In the genomic region with DNA sequence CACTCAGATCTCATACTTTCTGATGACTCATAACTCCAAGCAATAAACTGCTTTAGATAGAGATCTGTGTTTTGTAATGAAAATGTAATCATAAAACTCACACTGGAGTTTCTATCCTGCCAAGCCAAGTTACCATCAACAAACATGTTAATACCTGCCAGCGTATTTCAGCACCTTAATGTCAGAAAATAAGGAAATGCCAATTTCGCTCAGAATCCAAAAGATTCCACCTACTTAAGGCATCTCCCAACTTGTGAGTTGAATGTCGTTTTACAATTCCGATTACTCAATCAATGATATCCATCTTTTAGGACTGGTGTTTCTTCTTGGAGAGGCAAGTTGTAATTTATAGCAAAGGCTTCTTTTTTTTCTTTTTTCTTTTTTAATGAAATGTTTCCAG, we compare ENCODE assay signal across 18 mouse cellular contexts.
"Had no signal": no experiment of that assay in that cellular context is flagged by ENCODE, and none has a peak within 500 bp of the region (broad histone marks: within the 10 kb centered on the region; RNA-seq: fewer than 3 reads in every experiment).

No protein-coding gene starts in this region.

- H3K9ac ChIP-seq: liver, embryonic 15.5 days; liver, postnatal 0 days; lung, embryonic 15.5 days; midbrain, embryonic 13.5 days; midbrain, embryonic 15.5 days; neural tube, embryonic 12.5 days had no signal

- H3K9me3 ChIP-seq: liver, embryonic 15.5 days; lung, embryonic 15.5 days; midbrain, embryonic 13.5 days; midbrain, embryonic 15.5 days; neural tube, embryonic 12.5 days had no signal

- H3K27ac ChIP-seq: liver, embryonic 15.5 days; lung, embryonic 15.5 days; macrophage; midbrain, embryonic 13.5 days; midbrain, embryonic 15.5 days; neural tube, embryonic 12.5 days had no signal

- H3K4me2 ChIP-seq: liver, embryonic 15.5 days; lung, embryonic 15.5 days; midbrain, embryonic 11.5 days; midbrain, embryonic 13.5 days; midbrain, embryonic 15.5 days; neural tube, embryonic 12.5 days had no signal

- H3K4me3 ChIP-seq: liver, embryonic 15.5 days; lung, embryonic 15.5 days; megakaryocyte, embryonic 14.5 days; midbrain, embryonic 13.5 days; midbrain, embryonic 15.5 days; neural tube, embryonic 12.5 days had no signal

- H3K4me1 ChIP-seq: liver, embryonic 15.5 days; lung, embryonic 15.5 days; megakaryocyte, embryonic 14.5 days; midbrain, embryonic 13.5 days; midbrain, embryonic 15.5 days; neural tube, embryonic 12.5 days had no signal

- ATAC-seq: liver, postnatal 0 days; midbrain, embryonic 13.5 days; midbrain, embryonic 15.5 days had no signal

- DNase-seq: liver, postnatal 0 days; lung, adult 2 months; lung, postnatal 10 days; right cerebral cortex, adult 18-20 months; right cerebral cortex, postnatal 25 days; right cerebral cortex, postnatal 4 days; spleen, adult 18-20 months; thymus, adult 2 months; thymus, postnatal 25 days; thymus, postnatal 4 days had no signal

- H3K27me3 ChIP-seq: liver, embryonic 15.5 days; lung, embryonic 15.5 days; megakaryocyte, embryonic 14.5 days; midbrain, embryonic 13.5 days; midbrain, embryonic 15.5 days; neural tube, embryonic 12.5 days had no signal

- H3K36me3 ChIP-seq: liver, embryonic 15.5 days; lung, embryonic 15.5 days; midbrain, embryonic 13.5 days; midbrain, embryonic 15.5 days; neural tube, embryonic 12.5 days had no signal
